Mouse (Mus musculus): ENCODE measurements around the gene Sdhaf2.
"Not testable (repeated sequence)": the region's sequence is repeated elsewhere in the genome, so short reads cannot be mapped to it uniquely, and the experiment has no call there.

Gene Sdhaf2

DNA sequence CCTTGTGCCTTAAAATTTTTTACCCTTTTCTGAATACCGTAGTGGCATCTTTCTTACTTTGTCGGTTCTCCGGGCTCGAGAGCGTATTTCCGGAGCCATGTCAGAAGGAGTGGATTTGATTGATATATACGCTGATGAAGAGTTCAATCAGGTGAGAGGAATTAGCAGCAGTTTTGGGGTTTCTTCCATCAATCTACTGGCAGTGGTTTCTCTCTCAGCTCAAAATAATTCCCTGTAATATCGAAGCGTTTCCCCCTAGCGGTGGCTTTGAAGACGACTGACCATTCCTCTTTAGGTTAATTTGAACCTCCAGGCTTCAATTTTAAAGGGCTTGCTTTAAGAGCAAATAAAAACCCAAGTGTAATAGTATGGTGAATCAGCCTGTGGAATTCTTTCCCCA, at the start of gene Sdhaf2:
TSS of gene Sdhaf2 (minus strand) at position 233 of the 400 bp plus-strand sequence.
- in situ Hi-C loops (cut with MboI; ENCODE audit: low sequenced_read_pairs), result no loop called here

GRCm38 (mm10) chr19:10569627-10570026, 43.7 kb upstream of the Sdhaf2 start:
- in situ Hi-C loops (cut with MboI; ENCODE audit: low sequenced_read_pairs), result no loop called here

GRCm38 (mm10) chr19:10565217-10565616, 39.3 kb upstream of the Sdhaf2 start:
- in situ Hi-C loops (cut with MboI; ENCODE audit: low sequenced_read_pairs), result no loop called here

DNA sequence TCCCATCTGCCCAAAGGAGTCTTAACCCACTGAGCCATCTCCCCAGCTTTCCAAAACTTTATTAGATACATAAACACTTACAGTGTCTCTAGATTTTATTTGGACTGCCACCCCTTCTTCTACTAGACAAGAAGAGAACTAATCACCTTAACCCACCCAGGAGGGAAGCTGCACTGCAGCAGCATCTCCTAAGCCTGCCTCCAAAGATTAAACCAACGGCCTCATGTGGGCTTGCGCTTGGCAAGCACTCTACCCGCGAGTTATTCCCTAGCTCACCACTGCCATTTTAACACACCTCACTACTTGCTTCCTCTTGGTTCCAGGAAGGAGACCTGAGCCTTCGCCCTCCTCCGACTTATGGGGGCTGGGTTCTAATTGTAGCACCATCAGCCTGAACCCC, 38.3 kb upstream of the Sdhaf2 start:
- in situ Hi-C loops (cut with MboI; ENCODE audit: low sequenced_read_pairs), result no loop called here

DNA sequence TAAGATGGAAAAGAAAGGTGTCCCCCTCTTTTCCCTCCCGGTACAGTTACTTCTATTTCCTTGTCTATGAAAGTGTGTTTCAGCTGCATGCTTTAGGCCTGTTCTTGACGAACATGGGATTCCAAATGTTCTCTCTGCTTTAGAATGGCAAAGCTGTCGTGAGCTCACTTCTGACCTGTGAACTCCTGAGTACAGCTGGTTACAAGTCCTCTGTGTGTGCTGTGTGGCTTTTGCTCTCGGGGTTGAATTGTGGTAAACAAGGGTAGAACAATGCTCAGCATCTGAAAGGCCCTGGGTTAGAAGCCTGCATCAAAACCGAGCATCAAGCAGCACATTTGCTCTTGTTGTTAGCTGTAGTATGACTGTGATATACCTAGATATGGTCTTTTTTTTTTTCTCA, 36.4 kb upstream of the Sdhaf2 start:
- in situ Hi-C loops (cut with MboI; ENCODE audit: low sequenced_read_pairs), result no loop called here

DNA sequence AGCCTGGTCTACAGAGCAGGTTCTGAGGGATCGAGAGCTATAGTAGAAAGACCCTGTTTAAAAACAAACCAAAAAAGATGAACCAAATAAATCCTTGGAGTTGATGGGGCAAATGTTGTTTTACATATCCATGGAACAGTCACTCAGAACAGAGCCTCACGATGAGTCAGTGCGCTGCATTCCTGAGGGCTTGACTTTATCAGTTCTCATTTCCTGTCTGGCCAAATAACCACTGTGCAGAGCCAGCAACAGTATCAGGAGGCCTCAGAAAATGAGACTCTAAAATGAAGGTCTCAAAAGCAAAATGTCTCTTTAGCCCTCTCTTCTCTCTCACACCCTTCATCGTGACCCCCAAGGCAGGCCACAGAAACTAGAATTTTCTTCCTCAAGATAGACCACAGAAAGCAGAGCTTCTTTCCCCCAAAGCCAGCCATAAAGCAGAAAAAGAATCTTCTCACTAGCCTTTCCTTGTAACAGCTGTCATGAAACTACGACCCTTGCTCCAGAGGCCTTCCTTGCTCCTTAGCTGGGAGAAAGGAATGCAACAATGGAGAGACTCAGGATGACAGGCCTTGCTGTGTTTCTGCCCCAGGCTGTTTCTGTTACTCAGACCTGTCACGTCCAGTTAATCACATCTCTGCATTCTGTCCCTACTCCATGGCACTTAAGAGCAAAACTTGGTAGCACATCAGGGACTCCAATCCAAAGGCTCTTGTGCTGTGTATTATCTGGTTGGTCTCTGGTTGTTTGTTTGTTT, 35.8 kb upstream of the Sdhaf2 start:
- in situ Hi-C loops (cut with MboI; ENCODE audit: low sequenced_read_pairs), result no loop called here

DNA sequence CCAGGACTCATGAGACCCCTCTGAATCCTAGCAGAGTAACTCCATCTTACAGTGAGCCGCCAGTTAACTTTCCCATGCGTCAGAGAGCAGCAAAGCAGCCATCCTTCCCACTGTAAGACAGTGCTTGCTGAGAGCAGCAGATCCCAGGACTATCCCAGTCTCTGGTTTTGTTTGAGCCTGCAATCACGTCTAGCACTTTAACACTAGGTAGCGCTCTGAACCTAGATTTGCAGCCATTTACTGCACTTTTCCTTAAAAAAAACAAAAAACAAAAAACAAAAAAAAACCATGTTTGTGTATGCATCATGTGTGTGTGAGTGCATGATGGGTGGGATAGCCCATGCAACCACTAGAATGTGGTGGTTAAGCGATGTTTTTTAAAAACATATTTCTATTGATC, 34.2 kb upstream of the Sdhaf2 start:
- in situ Hi-C loops (cut with MboI; ENCODE audit: low sequenced_read_pairs), result no loop called here

GRCm38 (mm10) chr19:10557837-10558375, 32.0 kb upstream of the Sdhaf2 start:
- in situ Hi-C loops (cut with MboI; ENCODE audit: low sequenced_read_pairs), result not testable (repeated sequence)

GRCm38 (mm10) chr19:10557430-10557829, 31.5 kb upstream of the Sdhaf2 start:
- in situ Hi-C loops (cut with MboI; ENCODE audit: low sequenced_read_pairs), result no loop called here

DNA sequence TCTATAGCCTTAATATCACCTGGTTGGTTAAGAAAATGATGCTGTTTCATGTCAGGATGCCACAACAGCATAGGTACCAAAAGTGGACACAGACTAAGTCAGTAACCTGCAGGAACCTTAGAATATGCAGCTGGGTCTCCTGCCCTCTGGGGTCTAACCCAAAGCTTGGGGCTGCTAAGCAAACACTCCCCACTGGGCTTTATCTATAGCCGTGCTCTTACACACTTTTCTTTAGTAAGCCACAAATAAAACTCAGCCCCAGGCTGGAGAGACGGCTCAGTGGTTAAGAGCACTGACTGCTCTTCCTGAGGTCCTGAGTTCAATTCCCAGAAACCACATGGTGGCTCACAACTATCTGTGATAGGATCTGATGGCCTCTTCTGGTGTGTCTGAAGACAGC, 31.1 kb upstream of the Sdhaf2 start:
- in situ Hi-C loops (cut with MboI; ENCODE audit: low sequenced_read_pairs), result no loop called here

- in situ Hi-C loops (cut with MboI; ENCODE audit: low sequenced_read_pairs), result no loop called here
Observed at GRCm38 (mm10) chr19:10555624-10556510, 29.9 kb upstream of the Sdhaf2 start, which contains the start of gene Tmem216. Gene Tmem216, minus strand, starts transcription at chr19:10556238.

DNA sequence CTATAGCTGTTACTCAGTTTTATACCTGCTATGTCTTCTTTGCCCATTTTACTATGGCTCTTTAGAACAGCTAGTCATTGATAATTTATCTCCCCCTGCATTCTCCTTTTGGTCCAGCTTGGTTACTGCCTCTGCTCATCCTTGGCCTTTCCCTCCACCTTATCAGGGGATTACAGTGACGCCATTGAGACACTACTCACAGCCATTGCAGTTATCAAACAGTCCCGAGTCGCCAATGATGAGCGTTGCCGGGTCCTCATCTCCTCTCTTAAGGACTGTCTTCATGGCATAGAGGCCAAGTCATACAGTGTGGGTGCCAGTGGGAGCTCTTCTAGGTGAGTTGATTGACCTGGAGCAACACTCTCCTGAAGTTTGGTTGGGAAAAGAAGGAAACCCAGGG, 13.5 kb upstream of the Sdhaf2 start:
- in situ Hi-C loops (cut with MboI; ENCODE audit: low sequenced_read_pairs), result no loop called here

DNA sequence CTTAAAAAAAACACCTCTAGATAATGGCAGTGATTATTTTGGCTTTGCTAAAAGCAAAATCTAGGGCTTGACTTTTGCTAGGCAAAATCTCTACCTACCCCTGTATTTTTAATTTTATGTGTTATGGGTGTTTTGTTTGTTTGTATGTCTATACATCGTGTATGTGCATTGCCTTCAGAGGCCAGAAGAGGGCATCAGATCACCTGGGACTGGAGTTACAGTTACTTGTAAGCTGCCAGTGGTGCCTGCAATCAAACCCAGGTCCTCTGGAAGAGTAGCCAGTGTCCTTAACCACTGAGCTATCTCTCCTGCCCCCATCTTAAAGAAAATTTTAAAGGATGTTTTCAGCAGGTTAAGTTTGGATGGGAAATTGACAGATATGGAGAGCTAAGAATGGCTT, 4.1 kb upstream of the Sdhaf2 start:
- in situ Hi-C loops (cut with MboI; ENCODE audit: low sequenced_read_pairs), result no loop called here

- in situ Hi-C loops (cut with MboI; ENCODE audit: low sequenced_read_pairs), result no loop called here
Observed at GRCm38 (mm10) chr19:10525106-10525901, 638 bp downstream of the Sdhaf2 start, which contains the start of gene Cpsf7. Gene Cpsf7, plus strand, starts transcription at chr19:10525266.

GRCm38 (mm10) chr19:10524784-10525105, 1.2 kb downstream of the Sdhaf2 start:
- in situ Hi-C loops (cut with MboI; ENCODE audit: low sequenced_read_pairs), result no loop called here

DNA sequence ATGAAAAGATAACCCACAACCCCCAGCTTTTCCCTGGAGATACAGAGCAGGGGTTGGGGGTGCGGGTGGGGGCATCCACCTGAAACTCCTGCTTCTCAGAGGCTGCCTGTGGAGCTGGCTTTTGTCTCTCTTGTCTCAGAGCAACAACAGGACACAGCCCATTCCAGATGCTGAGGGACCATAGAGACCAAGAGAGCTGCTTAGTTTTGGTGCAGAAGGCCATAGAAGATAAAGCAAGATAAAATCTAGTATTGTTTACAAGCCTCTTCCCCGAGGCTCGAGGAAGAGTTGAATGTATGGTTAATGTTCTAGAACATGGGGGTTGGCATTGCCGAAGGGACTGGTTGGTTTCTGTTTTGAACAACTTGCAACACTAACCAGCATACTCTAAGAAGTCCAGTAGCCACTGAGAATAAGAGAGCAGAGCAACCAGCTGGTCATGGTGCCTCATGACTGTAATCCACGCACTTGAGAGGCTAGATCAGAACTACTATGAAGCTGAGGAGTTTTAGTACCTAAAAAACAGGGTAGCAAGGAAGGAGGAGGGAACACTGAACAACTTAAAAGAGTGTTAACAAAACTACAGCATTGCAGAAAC, 2.4 kb downstream of the Sdhaf2 start:
- in situ Hi-C loops (cut with MboI; ENCODE audit: low sequenced_read_pairs), result no loop called here

- in situ Hi-C loops (cut with MboI; ENCODE audit: low sequenced_read_pairs), result no loop called here
Observed at GRCm38 (mm10) chr19:10521926-10522325, 4.0 kb downstream of the Sdhaf2 start.

DNA sequence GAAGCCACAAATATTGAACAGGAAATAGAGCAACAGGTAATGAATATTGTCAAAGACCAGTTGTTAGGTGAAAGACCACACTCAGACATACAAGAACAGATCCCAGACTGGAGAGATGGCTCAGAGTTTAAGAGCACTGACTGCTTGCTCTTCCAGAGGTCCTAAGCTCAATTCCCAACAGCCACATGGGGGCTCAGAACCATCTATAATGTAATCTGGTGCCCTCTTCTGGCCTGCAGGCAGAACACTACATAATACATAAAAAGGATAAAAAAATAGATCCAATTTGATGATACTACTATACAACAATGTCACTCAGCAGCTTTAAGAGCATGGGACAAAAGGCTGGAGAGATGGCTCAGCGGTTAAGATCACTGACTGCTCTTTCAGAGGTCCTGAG, 5.6 kb downstream of the Sdhaf2 start:
- in situ Hi-C loops (cut with MboI; ENCODE audit: low sequenced_read_pairs), result no loop called here

DNA sequence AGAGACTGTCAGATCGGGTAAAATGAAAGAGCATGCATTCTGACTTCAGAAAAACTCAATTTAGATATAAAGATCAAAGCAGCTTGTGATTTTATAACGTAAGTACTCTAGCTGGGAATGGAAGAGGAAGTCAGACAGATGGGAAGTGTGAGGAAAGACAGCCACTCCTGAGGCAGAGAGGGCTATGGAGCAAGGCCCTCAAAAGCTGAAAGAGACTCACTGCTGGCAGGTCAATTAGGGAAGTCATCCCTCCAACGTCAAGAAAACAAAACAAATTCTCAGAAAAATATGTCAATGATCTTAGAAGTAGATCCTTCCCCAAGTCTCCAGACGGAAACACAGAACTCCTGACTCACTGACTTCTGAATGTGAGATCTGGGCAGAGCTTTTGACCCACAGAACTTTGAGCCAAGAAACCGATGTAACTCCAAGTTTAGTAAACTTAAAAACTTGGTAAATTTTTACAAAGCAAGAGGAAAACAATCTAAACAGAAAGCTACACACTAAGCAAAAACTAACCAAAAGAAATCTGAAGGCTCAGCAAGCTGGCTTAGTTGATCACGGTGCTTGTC, 15.1 kb downstream of the Sdhaf2 start:
- in situ Hi-C loops (cut with MboI; ENCODE audit: low sequenced_read_pairs), result no loop called here

- in situ Hi-C loops (cut with MboI; ENCODE audit: low sequenced_read_pairs), result no loop called here
Observed at GRCm38 (mm10) chr19:10502571-10502970, 23.4 kb downstream of the Sdhaf2 start.

Data from CH12F3 (cell line).